Mouse (Mus musculus): ENCODE measurements around the gene Snx14. TPM values are rescaled to one million over a fixed set of nuclear protein-coding genes. Genes with fewer than 3 reads are reported as not detected.

Snx14 gene
- polyA plus RNA-seq, 1 experiment from 2014 or later = 25.0 TPM

GRCm38 (mm10) chr9:88357173-88357572, 81.6 kb downstream of the Snx14 start:
- ATAC-seq (ENCODE audit: low FRiP score) = no peak
- no peaks in the 10 kb centered on the region for H3K36me3 ChIP-seq (replicated peaks)
- H3K9ac ChIP-seq = no peak overlapping the region
- WGBS = 80% methylated on average over 3 of the region's 3 CpGs
- peaks cover 7% of the 10 kb centered on the region for H3K4me1 ChIP-seq
- no peak overlapping the region for H3K27ac ChIP-seq
- no peak overlapping the region for H3K4me2 ChIP-seq
- no peaks in the 10 kb centered on the region for H3K9me3 ChIP-seq
- no peaks in the 10 kb centered on the region for H3K27me3 ChIP-seq
- H3K4me3 ChIP-seq (replicated peaks) = no peak overlapping the region

- Histone ChIP-seq H3K4me3 (replicated peaks) (no peak overlapping the region), H3K9me3 (no peaks in the 10 kb centered on the region), H3K9ac (no peak overlapping the region), H3K27me3 (no peaks in the 10 kb centered on the region), H3K27ac (no peak overlapping the region), H3K4me1 (peaks cover 4% of the 10 kb centered on the region; the same call in 1 of the 2 replicates), H3K36me3 (replicated peaks) (no peaks in the 10 kb centered on the region), H3K4me2 (no peak overlapping the region)
- no peak for ATAC-seq (ENCODE audit: low FRiP score)
- WGBS = 89% methylated on average over 7 of the region's 7 CpGs
Measured at GRCm38 (mm10) chr9:88353459-88353858, 85.3 kb downstream of the Snx14 start.

- H3K36me3 ChIP-seq (replicated peaks) = no peaks in the 10 kb centered on the region
- H3K4me2 ChIP-seq = no peak overlapping the region
- H3K4me3 ChIP-seq (replicated peaks) = no peak overlapping the region
- no peak overlapping the region for H3K27ac ChIP-seq
- H3K9ac ChIP-seq = no peak overlapping the region
- 61% methylated on average over 6 of the region's 6 CpGs for WGBS
- H3K4me1 ChIP-seq = peaks cover 4% of the 10 kb centered on the region; the same call in 1 of the 2 replicates
- no peaks in the 10 kb centered on the region for H3K27me3 ChIP-seq
- ATAC-seq (ENCODE audit: low FRiP score) = no peak
- no peaks in the 10 kb centered on the region for H3K9me3 ChIP-seq
Measured at GRCm38 (mm10) chr9:88352741-88353140, 86.0 kb downstream of the Snx14 start.

GRCm38 (mm10) chr9:88351163-88351562, 87.6 kb downstream of the Snx14 start:
- Histone ChIP-seq H3K4me3 (replicated peaks) (no peak overlapping the region), H3K9ac (no peak overlapping the region), H3K4me2 (no peak overlapping the region), H3K27ac (no peak overlapping the region), H3K36me3 (replicated peaks) (no peaks in the 10 kb centered on the region), H3K9me3 (no peaks in the 10 kb centered on the region), H3K4me1 (peaks cover 4% of the 10 kb centered on the region; the same call in 1 of the 2 replicates), H3K27me3 (no peaks in the 10 kb centered on the region)
- ATAC-seq (ENCODE audit: low FRiP score) = no peak
- 74% methylated on average over 3 of the region's 3 CpGs for WGBS

- no peak overlapping the region for H3K4me2 ChIP-seq
- H3K4me1 ChIP-seq = peaks cover 4% of the 10 kb centered on the region; the same call in 1 of the 2 replicates
- no peaks in the 10 kb centered on the region for H3K9me3 ChIP-seq
- H3K4me3 ChIP-seq (replicated peaks) = no peak overlapping the region
- no peaks in the 10 kb centered on the region for H3K27me3 ChIP-seq
- 68% methylated on average over 1 of the region's 1 CpGs for WGBS
- ATAC-seq (ENCODE audit: low FRiP score) = no peak
- no peaks in the 10 kb centered on the region for H3K36me3 ChIP-seq (replicated peaks)
- no peak overlapping the region for H3K9ac ChIP-seq
- no peak overlapping the region for H3K27ac ChIP-seq
Measured at GRCm38 (mm10) chr9:88350317-88350716, 88.4 kb downstream of the Snx14 start.

GRCm38 (mm10) chr9:88348623-88349022, 90.1 kb downstream of the Snx14 start:
- H3K4me2 ChIP-seq = no peak overlapping the region
- peaks cover 4% of the 10 kb centered on the region; the same call in 1 of the 2 replicates for H3K4me1 ChIP-seq
- H3K4me3 ChIP-seq (replicated peaks) = no peak overlapping the region
- H3K27me3 ChIP-seq = no peaks in the 10 kb centered on the region
- no peaks in the 10 kb centered on the region for H3K9me3 ChIP-seq
- no peak overlapping the region for H3K9ac ChIP-seq
- 91% methylated on average over 6 of the region's 6 CpGs for WGBS
- ATAC-seq (ENCODE audit: low FRiP score) = no peak
- H3K36me3 ChIP-seq (replicated peaks) = no peaks in the 10 kb centered on the region
- H3K27ac ChIP-seq = no peak overlapping the region

GRCm38 (mm10) chr9:88346857-88347256, 91.9 kb downstream of the Snx14 start:
- no peaks in the 10 kb centered on the region for H3K27me3 ChIP-seq
- ATAC-seq (ENCODE audit: low FRiP score) = no peak
- H3K9ac ChIP-seq = no peak overlapping the region
- H3K4me2 ChIP-seq = no peak overlapping the region
- H3K36me3 ChIP-seq (replicated peaks) = no peaks in the 10 kb centered on the region
- no peak overlapping the region for H3K27ac ChIP-seq
- no peak overlapping the region for H3K4me3 ChIP-seq (replicated peaks)
- no peaks in the 10 kb centered on the region for H3K4me1 ChIP-seq
- WGBS = 81% methylated on average over 5 of the region's 5 CpGs
- H3K9me3 ChIP-seq = no peaks in the 10 kb centered on the region

GRCm38 (mm10) chr9:88344424-88344823, 94.3 kb downstream of the Snx14 start:
- H3K36me3 ChIP-seq (replicated peaks) = no peaks in the 10 kb centered on the region
- no peak overlapping the region for H3K4me3 ChIP-seq (replicated peaks)
- 82% methylated on average over 2 of the region's 2 CpGs for WGBS
- H3K9ac ChIP-seq = no peak overlapping the region
- H3K4me1 ChIP-seq = no peaks in the 10 kb centered on the region
- no peak overlapping the region for H3K4me2 ChIP-seq
- H3K27me3 ChIP-seq = no peaks in the 10 kb centered on the region
- H3K9me3 ChIP-seq = no peaks in the 10 kb centered on the region
- ATAC-seq (ENCODE audit: low FRiP score) = no peak
- H3K27ac ChIP-seq = no peak overlapping the region

GRCm38 (mm10) chr9:88342701-88343100, 96.1 kb downstream of the Snx14 start:
- H3K36me3 ChIP-seq (replicated peaks) = no peaks in the 10 kb centered on the region
- no peak overlapping the region for H3K27ac ChIP-seq
- 82% methylated on average over 3 of the region's 3 CpGs for WGBS
- no peaks in the 10 kb centered on the region for H3K27me3 ChIP-seq
- no peaks in the 10 kb centered on the region for H3K9me3 ChIP-seq
- no peaks in the 10 kb centered on the region for H3K4me1 ChIP-seq
- no peak overlapping the region for H3K4me2 ChIP-seq
- H3K9ac ChIP-seq = no peak overlapping the region
- H3K4me3 ChIP-seq (replicated peaks) = no peak overlapping the region
- no peak for ATAC-seq (ENCODE audit: low FRiP score)

- Histone ChIP-seq H3K9me3 (no peaks in the 10 kb centered on the region), H3K27me3 (no peaks in the 10 kb centered on the region), H3K9ac (no peak overlapping the region), H3K27ac (no peak overlapping the region), H3K36me3 (replicated peaks) (no peaks in the 10 kb centered on the region), H3K4me1 (no peaks in the 10 kb centered on the region), H3K4me2 (no peak overlapping the region), H3K4me3 (replicated peaks) (no peak overlapping the region)
- 50% methylated on average over 7 of the region's 7 CpGs for WGBS
- no peak for ATAC-seq (ENCODE audit: low FRiP score)
Measured at GRCm38 (mm10) chr9:88342241-88342640, 96.5 kb downstream of the Snx14 start.

GRCm38 (mm10) chr9:88340819-88341218, 97.9 kb downstream of the Snx14 start:
- Histone ChIP-seq H3K27ac (no peak overlapping the region), H3K4me2 (no peak overlapping the region), H3K4me3 (replicated peaks) (no peak overlapping the region), H3K4me1 (no peaks in the 10 kb centered on the region), H3K9me3 (no peaks in the 10 kb centered on the region), H3K9ac (no peak overlapping the region), H3K36me3 (replicated peaks) (no peaks in the 10 kb centered on the region), H3K27me3 (no peaks in the 10 kb centered on the region)
- WGBS = 93% methylated on average over 3 of the region's 3 CpGs
- no peak for ATAC-seq (ENCODE audit: low FRiP score)

- Histone ChIP-seq H3K9ac (no peak overlapping the region), H3K4me1 (peaks cover 8% of the 10 kb centered on the region), H3K27ac (no peak overlapping the region), H3K36me3 (replicated peaks) (no peaks in the 10 kb centered on the region), H3K27me3 (peaks cover 18% of the 10 kb centered on the region), H3K9me3 (no peaks in the 10 kb centered on the region), H3K4me3 (replicated peaks) (no peak overlapping the region), H3K4me2 (no peak overlapping the region)
- no peak for ATAC-seq (ENCODE audit: low FRiP score)
- WGBS = 91% methylated on average over 1 of the region's 2 CpGs
Measured at GRCm38 (mm10) chr9:88335839-88336238, 102.9 kb downstream of the Snx14 start.

- 10% methylated on average over 3 of the region's 3 CpGs for WGBS
- H3K27me3 ChIP-seq = peaks cover 51% of the 10 kb centered on the region
- ATAC-seq (ENCODE audit: low FRiP score) = no peak
Measured at GRCm38 (mm10) chr9:88332447-88332846, 106.3 kb downstream of the Snx14 start.

More at GRCm38 (mm10) chr9:88332447-88332846, 106.3 kb downstream of the Snx14 start:
- Histone ChIP-seq H3K4me3 (replicated peaks) (no peak overlapping the region), H3K9ac (no peak overlapping the region), H3K36me3 (replicated peaks) (no peaks in the 10 kb centered on the region), H3K9me3 (no peaks in the 10 kb centered on the region), H3K4me1 (peaks cover 14% of the 10 kb centered on the region), H3K4me2 (0 out of 2 replicates have a peak overlapping the region, but pooled peaks have one; percentile 10), H3K27ac (no peak overlapping the region)
